Mouse (Mus musculus): ENCODE measurements at regions not wholly inside any gene's neighbourhood (a gene's known extent, or its start where the extent isn't known, plus 50 kb on each side); places are given as distances from the start of the nearest gene placed in this dataset.

DNA sequence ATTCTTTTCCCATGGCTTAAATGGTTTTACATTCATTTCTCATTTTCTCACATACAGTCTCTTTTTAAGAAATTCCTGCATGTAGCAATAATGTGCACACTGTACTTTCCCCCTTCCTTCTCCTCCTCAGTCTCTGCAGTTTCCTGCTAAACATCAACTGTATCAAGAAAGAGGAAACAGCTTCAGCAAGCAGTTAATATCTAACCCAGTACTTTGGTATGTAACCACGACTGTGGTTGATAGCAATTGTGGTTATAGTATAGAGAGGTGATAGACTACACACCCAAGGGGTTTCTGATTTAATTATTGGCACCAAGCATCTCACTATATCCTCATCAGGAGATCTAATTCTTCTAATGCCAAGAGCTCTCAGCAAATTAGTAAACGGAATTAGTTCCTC lies 52.8 kb upstream of the Eci2 start:
- DNase-seq = no peak

DNA sequence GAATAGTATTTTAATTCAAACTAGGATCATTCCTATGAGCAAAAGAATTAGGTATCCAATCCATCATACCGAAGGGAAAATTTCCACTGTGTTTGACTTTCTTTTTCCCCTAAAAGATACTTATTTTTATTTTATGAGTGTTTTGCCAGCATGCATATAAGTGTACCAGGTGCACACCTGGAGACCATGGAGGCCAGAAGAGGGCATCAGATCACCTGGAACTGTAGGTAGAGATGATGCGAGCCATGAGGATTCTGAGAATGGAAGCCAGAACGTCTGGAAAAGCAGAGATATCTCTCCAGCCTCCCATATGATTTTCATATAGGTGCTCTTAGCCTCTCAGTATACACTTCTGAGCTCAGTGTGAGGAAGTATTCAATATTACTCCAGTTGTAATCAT lies 58.5 kb upstream of the Eci2 start:
- DNase-seq = peak; percentile 24

DNA sequence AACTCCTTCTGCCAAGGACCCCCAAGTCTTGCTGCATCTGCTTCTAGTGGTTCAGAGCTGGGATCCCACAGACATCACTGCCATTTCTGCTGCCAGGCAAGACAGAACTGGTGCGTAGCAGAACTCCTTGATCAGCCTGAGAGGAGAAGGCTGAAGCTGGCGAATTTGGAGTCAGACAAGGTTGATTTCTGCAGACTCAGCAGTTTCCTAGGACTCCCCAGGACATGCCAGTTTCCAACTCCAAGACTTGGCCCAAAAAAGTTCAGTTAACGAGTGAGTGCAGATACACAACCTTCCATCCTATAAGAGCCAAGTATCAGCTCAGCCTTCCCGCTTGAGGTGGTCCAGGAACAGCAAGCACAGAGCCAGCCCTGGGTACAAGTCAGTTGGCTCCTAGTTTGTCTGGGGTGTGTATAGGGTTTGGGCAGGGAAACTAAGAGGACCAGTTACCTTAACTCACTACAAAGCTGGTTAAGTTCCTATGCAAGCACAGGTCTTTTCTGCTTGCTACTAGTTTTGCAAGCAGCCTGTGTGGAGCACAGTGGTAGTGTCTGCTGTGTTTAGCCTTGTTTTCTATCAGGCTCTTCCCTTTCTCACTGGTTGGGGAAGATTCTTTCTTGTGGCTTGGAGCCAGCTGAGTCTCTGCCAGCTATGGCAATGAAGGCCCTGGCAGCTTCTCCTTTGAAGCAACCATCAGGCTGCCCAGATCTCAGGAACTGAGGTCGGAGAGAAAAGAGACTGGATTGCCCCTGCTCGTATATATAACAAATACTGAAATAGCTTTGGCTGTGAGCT lies 60.5 kb upstream of the Eci2 start:
- DNase-seq = peak; percentile 52

DNA sequence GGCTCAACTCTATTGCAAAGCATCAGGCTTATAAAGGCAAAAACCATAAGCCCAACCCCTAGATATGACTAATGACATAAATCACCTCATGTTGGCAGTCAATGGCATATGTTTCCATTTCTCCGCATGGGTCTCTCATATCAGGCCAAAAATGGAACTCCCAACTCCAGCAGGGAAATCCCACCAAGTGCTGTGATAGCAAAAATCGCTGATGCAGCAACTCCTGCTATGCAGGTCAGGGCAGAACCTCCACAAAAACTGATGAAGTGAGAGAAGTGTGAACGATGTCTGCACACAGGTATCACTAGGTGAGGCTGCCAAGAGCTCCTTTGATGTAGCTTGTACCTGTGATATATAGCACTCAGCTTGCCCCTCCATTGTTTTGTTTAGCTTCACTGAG lies 64.3 kb upstream of the Eci2 start:
- DNase-seq = no peak

DNA sequence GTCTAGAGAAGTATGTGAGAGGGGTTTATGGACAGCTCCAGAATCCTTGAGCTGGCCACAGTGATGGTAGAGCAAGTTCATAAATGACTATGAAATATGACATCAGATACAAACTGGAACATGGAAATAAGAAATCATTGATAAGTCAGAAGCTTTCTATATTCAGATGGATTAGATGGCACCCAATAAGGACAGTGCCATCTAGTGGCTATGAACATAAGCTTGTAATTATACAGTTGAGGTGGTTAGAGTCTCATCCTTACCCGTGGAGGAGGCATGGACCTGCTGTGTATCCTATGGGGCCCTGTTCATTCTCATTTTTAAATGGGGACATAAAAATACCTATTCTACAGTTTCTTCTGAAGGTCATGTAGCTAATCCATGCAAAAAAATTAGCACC lies 92.9 kb upstream of the Eci2 start:
- DNase-seq = no peak

DNA sequence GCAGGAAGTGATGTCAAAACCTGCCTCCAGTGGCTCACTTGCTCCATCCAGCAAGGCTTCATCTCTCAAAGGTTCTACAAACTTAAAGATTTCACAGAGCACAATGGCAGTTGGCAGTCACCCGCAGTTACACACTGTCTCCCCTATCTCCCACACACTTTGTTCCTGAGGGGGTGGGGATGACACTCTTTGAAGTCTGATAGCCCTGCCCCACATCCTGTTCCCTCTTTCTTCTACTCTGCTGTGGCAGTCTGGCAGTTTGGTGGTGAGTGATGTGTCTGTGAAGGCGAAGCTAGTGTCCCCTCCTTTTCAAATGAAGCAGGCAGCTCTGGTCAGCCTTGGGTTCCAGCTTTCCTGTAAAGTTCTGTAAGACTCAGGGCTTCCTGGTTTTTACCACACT lies 102.6 kb upstream of the Eci2 start:
- DNase-seq = no peak

DNA sequence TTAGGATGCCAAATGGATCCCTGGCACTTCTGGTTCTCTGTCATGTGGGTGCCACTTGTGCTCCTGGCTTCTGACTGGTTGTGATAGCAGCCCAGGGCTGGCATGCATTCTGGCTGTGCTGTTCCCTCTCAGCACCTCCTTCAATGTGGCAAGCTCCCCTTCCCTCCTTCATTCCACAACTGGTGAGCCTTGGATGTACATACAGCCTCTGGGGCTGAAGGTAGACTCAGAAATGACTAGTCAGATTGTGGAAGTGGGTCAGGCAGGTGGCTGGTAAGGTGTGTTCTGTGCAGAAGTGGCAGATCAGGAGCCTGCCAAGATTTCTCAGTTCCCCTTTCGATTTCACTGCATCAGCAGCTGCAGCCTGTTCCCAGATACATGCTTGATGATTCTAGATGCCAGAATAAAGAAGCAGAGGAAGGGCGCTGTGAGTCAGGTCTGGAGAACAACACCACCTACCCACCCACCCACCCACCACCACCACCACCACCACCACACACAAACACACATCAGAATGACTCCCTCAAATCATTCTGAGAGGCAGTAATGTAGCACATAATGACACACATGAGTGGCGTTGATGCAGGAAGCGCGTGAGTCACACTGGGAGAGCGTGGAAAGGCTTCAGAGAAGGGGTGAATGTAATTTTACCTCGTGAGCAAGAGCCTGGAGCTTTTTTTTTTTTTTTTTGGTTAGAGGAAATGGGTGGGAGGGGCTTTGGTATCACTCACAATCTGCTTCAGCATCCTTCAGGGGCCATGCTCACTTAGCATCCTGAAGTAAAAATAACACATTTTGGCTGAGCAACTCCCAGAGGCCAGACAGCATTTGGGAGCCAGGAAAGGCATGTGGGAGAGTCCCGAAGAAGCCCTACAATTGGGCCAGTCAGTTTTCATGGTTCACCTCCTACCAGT lies 104.6 kb upstream of the Eci2 start:
- no peak for DNase-seq

DNA sequence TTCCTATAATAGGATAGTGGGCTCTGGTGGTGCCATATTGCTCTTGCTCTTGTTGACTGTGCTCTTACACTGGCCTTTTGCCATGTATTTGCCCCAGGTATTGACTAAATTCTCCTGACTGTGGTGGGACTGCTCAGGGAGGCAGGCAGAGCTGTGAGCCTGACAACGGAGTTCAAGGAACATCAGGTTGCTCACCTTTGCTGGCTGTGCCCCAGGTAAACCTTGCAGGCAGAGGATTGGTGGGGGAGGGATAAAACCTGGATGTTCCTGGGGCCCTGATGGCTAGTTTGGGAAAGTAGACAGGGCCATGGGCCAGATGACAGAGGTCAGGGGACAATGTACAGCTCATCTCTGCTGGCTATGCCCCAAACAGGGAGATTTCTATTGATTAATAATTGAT lies 124.7 kb upstream of the Eci2 start:
- DNase-seq = no peak

DNA sequence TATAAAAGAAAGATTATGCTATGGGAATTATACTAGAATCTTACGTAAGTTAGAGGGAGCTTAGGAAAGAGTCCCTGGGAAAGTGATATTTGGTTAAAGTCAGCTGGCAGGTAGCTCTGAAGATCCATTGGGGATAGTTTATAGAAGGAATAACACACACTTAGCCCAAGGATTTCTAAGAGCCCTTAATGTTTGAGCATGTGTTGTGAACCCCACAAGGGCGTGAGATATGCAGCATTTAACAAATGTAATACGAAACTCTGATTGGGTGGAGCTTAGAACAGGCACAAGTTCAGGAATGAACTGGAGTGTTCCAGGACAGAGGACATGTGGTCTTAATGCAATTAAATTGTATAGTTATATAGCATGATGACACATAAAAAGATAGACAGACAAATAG lies 132.6 kb upstream of the Eci2 start:
- DNase-seq = no peak

DNA sequence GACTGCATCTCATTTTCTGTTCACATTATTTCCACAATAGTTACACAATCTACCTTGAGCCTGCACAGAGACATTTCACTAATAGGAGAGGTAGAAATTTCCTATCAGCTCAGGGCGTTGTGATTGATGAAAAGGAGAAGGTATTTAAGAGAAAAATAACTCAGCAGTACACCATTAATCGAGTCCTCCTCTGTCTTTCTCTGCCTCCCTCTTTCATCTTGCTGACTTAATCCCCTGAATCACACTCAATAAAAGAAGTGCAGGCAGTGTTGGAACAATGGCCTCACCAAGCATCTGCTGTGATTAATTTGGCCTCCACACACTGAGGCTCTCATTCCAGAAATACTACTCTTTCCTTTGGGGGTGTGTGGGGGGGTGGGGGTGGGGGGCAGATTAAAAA lies 133.9 kb upstream of the Eci2 start:
- DNase-seq = no peak

DNA sequence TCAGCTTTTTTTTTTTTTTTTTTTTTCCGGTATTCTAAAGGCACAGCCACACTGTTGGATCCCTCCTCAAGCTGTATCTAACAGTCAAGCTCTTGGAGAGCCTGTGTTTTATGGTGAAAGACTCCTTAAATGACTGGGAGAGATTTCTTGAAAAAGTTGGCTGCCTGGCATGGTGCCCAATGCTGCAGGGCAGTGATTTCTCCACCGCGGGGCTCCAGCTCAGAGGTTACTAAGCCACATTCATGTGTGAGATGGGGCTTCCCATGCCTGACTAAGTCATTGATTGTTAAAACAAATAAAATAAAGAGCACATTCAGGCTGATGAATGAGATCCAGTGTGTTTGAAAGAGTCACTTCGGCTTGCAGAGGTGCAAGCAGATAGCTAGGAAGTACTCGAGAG lies 139.2 kb upstream of the Eci2 start:
- peak; percentile 11 for DNase-seq

DNA sequence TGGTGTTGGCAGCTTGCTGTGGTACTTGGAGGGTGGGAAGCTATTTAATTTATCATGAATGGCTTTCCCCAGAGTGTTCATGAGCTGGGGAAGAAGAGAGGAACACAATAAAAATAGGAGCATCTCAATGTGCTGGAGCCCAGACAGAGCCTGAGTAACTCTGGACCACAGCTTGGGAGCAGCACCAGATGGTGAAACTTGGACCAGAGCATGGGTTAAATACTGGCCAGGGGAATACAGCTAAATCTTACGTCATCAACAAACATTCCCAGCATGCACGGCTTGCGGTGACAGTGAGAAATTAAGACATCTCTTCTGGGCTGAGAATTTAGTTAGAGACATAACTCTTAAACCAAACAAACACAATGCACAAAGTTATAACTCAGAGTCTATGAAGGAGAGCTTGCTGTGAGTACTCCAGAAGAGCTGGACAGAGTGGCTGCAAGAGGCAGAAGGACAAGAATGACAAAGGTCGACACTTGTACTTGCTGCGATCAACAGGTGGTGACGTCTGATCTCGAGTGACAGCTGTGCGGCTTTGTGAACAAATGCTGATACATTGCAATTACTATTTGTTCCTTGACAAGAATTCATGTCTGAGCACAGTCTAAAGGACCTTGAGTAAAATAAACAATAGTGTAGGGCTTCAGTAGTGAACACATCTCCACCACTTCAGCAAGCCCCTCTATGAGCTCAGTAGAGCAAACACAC lies 140.1 kb upstream of the Eci2 start:
- peak; percentile 39 for DNase-seq

DNA sequence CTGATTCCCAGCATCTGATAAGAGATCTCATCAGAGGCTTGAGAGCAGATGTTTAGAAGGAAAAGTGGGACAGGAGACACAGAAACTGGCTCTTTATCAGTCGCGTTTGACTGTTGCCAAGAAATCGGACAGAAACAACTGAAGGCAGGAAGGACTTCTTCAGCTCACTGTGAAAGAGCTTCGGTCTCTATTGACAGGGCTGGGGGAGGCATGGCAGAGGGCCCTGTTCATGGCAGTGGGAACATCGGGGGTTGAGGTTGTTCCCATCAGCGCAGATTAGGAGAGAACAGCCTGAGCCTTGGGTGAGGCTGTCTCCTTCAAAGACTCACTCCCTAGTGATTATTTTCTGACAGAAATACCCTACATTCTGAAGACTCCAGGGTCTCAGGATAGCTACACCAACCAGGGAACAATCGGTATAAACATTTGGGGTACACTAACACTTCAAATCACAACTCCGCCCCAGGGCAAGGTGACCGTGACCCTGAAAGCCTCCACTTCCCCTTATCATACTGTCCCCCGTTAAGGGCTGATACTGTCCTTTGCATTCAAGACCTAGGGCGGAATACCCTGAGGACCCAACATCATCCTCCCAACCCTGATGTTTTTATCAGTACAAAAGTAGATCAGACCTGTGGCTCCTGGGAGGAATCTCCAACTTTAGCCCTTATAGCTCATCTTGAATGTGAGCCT lies 144.8 kb upstream of the Eci2 start:
- no peak for DNase-seq

DNA sequence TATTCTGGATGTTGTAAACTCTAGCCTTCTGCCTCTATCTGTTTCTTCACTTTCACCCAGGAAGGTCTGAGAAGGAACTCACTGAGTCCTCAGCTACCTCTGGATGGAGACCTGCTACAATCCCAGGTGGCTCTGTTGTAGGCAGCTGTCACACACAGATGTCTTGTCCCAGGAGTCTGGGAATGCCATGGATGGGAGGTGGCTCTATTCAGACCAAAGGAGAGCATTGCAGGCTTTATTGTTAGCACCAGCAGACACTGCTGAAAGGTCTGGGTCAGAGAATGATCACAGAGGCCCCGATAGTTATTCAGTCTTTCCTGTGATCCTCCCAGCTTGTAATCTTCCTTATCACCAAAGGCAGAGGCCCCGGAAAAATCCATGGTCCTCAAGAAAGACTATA lies 146.6 kb upstream of the Eci2 start:
- DNase-seq = no peak

DNA sequence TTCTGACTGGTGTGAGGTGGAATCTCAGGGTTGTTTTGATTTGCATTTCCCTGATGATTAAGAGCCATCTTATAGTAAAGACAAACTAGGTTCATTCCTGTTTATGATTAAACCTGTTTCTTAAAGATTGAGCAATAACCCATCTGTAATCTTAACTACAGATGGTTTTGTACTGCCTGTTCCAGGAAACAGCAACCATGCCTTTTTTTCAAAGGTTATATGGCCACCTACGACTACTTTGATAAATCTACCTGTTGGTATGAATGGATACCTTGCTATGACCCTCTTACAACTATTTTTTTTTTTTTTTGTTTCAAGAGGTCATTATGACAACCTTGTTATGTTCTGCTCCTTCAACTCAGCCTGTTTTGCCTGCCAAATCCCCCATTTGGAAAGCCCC lies 148.7 kb upstream of the Eci2 start:
- DNase-seq = no peak

DNA sequence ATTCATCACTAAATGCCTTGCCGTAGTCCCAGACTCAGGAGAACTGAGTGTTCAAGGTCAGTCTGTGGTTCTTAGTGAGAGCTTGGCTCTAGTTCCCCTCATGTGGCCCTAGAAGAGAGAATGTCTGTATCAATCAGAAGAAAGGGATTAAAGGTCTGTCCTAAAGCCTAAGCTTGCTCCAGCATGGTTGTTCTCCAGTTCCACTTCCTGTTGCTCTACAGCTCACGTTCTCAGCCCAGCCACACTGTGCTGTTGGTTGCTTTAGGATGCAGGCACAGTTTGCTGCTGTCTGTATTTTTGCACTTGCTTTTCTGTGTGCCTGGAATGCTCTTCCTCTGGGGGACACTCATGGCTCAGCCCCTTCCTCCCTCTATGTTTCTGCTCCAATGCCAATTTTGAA lies 150.4 kb upstream of the Eci2 start:
- no peak for DNase-seq

DNA sequence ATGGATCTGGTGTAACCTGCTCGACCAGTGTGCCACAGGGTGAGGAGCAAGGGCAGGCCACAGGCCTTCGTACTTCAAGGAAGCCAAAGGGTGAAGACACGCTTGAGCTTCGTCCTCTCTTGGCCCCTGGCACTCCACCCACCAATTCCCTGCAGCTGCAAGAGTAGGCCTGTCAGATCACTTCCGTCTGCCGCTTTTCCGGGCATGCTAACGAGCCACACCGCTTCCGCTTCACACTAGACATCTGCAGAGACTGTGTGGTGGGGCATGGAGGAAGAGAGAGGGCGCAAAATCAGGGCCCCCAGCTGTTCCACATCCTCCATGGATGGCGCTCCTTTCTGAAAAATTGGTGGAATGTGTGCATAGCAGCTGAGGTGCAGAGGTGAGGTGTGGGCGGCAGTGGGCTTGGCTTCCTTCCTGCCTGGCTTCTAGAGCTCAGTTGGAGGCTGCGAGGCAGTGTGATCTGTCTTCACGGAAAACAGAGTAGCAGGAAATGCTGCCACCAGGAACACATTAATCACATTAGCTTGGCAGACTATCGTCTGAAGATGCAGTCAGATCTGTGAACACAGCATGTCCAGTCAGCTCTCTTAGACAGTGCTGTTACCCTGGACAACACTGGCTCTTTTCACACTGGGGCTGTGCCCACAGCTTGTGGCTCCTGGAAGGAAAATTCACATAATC lies 162.3 kb upstream of the Eci2 start:
- DNase-seq = no peak

DNA sequence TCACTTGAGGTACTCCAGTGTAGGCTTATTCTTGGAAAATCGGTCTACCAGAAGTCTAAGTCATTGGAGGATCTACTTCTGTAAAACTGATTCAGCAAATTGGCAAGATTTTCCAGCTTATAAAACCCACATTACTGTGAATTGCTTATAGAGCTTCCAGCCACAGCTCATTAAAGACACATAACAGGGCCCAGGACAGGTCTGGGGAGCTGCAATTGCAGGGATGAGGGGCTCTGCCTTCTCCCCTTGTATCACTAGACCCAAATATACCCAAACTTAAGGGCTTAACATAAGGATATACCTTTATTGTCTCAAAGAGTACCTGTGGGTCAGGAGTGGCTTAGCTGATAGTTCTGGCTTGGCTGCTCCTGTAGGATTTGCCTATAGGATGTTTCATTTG lies 175.2 kb upstream of the Eci2 start:
- no peak for DNase-seq

DNA sequence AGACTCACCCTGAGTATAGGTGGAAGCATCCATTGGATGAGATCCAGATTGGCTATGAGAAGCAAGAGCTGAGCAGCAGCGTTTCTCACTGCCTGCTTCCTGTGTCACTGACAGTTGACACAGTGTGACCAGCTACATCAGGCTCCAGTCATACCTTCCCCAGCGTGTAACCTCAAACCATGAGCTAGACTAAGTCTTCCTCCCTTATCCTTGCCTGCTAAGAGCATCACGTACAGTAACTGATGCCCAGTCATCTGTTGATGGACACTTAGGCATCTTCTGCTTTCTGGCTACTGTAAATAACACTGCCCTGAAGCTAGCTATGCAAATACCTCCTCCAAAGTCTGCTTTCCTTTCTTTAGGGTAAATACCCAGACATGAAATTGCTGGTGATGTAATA lies 181.4 kb upstream of the Eci2 start:
- DNase-seq = no peak

DNA sequence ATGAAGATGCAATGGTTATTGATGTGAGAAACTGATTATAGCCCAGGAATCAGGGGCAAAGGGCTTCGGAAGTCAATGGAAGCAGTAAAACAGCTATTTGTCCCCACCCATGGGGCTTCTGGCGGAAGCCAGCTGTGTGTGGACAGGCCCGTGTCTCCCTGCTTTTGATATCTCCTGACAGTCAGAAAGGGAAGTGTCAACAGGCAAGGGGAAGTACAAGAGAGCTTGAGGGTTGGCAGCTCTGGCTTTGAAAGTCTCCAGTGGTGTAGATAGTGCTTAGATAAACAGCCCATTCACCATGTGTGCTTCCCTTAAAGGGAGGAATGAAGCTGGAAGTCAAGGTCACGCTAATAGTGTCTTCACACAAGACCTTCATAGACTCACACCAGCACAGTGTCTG lies 182.7 kb upstream of the Eci2 start:
- DNase-seq = no peak

DNA sequence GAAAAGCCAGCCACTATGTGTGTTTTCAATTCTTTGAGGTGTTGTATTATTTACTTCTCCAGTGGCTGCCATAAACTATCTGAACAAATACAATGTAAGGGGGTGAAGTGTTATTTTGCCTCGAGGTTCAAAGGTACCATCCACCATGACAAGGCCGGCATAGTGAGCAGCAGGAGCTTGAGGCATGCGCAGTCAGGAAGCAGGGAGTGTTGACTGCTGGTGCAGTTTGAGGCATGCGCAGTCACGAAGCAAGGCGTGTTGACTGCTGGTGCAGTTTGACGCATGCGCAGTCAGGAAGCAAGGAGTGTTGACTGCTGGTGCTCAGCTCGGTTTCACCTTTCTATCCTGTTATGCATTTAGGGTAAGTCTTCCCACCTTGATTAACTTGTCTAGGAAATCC lies 184.9 kb upstream of the Eci2 start:
- DNase-seq = no peak

DNA sequence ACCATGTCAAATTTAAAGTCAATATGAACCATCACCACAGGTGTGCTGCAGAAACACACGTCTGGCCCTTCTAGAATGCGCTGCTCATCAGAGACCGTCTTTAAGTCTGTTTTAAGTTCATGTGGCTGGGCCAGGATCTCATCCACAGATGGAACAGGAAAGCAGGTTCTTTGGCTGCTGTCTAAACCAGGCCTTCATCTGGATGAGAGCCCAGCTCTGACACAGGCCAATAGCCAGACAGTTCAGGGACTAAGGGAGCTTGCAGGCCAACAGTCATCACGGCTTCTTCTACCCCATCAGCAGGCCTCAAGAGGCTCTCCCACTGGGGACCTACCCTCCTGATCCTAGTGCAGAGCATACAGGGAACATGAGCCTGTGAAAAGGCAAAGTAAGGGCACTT lies 185.4 kb upstream of the Eci2 start:
- peak; percentile 67 for DNase-seq

DNA sequence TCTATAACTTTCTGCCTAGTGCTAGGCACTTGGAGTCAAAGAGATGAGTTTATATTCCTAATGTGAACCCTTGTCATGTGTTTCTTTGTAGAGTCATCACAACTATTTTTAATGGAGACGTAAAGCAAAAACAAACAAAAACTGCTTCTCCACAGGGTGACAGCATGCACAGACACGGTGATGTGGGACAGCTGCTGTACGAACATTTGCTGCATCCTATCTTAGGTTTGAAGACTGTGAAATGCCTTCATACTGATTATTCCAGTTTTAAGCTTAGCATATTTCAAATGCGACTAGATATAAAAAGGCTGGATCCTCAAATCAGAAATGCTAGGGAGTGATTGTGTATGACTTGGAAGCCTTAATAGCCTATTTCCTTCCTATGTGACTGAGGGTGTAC lies 187.3 kb upstream of the Eci2 start:
- DNase-seq = no peak

Data from cerebellum, adult 8-10 months (tissue).